ENCODE assay signal across 8 mouse cellular contexts in the genomic region with DNA sequence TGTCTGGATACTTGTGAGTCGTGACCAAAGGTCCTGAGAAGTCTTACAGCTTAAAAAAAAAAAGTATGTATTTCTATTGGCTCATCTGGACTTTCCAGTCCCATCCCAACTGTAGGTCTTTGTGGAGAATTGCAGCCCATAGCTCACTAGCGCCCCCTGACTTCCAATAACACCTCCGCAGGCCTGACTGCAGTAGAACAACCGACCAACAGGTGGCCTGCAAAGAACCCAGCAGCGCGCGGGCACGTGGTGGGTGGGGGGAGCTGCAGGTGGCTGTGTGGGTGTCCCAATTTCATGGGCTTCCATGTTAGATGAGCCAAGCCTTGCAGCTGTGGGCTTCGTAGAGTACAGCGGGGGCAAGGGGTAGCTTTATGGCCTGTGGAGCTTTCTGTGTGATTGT.
DNase-seq lines count a peak whose midpoint lies in the region; ATAC-seq and TF ChIP-seq lines count a peak whose summit lies in the region.

No protein-coding gene starts in this region.

- ATAC-seq in heart, postnatal 0 days (ENCODE audit: insufficient read depth, low read depth), result peak; percentile 30; the same call in 1 of the 2 replicates

- in situ Hi-C loops in ES-E14 (cut with MboI; ENCODE audit: low sequenced_read_pairs in 2 of 2, unreplicated experiment in 2 of 2), result loop anchor here in 1 of 2 experiments (25.0 kb wide), 1 partner anchor 525 kb away; no protein-coding TSS in a partner anchor

- H3K4me2 ChIP-seq in heart, postnatal 0 days (ENCODE audit: low read depth, low read length), result no peak overlapping the region

- no peak overlapping the region for H3K27ac ChIP-seq in ES-E14 (ENCODE audit: insufficient read depth, low read depth, low read length, poor library complexity, severe bottlenecking)
- no peak overlapping the region for H3K27ac ChIP-seq in heart, postnatal 0 days (ENCODE audit: low read depth)

- TF ChIP-seq EP300 in heart, postnatal 0 days (IDR thresholded peaks at IDR 0.05; ENCODE audit: low read depth), result no peak

- peak; percentile 92 for TF ChIP-seq CTCF in heart, postnatal 0 days (IDR thresholded peaks at IDR 0.05; ENCODE audit: low read depth)

- no peak overlapping the region for H3K9ac ChIP-seq in ES-E14 (ENCODE audit: insufficient read depth, low read depth, low read length, poor library complexity, severe bottlenecking)
- no peak overlapping the region for H3K9ac ChIP-seq in heart, postnatal 0 days (replicated peaks; ENCODE audit: low read depth, low read length)

- no peaks in the 10 kb centered on the region for H3K27me3 ChIP-seq in heart, postnatal 0 days (ENCODE audit: control insufficient read depth, insufficient read depth, low read length)

- DNase-seq in cerebellum, adult 11 months, result peak; percentile 6
- no peak for DNase-seq in cerebellum, adult 11-12 months
- peak; percentile 77 for DNase-seq in ES-E14 (ENCODE audit: low read depth, low spot score)
- DNase-seq in cerebellum, postnatal 10 days, result peak; percentile 67 to 74
- peak; percentile 24 for DNase-seq in heart, postnatal 0 days (ENCODE audit: low spot score)
- DNase-seq in layer of hippocampus, adult 9-11 months, result peak; percentile 43
- DNase-seq in lung, postnatal 36 days, result peak; percentile 88
- DNase-seq in spleen, adult 18-20 months, result peak; percentile 53 to 71

- no peaks in the 10 kb centered on the region for H3K36me3 ChIP-seq in ES-E14 (ENCODE audit: control insufficient read depth, insufficient read depth, low read length, poor library complexity, severe bottlenecking)
- H3K36me3 ChIP-seq in heart, postnatal 0 days (replicated peaks; ENCODE audit: control insufficient read depth, insufficient read depth, low read length), result no peaks in the 10 kb centered on the region

- WGBS in heart, postnatal 0 days, result 24% methylated on average over 10 of the region's 10 CpGs

- H3K9me3 ChIP-seq in ES-E14 (ENCODE audit: control insufficient read depth, insufficient read depth, low read depth, low read length), result no peaks in the 10 kb centered on the region
- H3K9me3 ChIP-seq in heart, postnatal 0 days (replicated peaks; ENCODE audit: control insufficient read depth, low read length), result no peaks in the 10 kb centered on the region

- no peak overlapping the region for H3K4me3 ChIP-seq in ES-E14 (ENCODE audit: insufficient read depth in 1 of 2, low read depth in 1 of 2, low read length in 2 of 2, poor library complexity in 1 of 2, severe bottlenecking in 1 of 2)
- no peak overlapping the region for H3K4me3 ChIP-seq in heart, postnatal 0 days (ENCODE audit: low read depth, low read length)

- H3K4me1 ChIP-seq in ES-E14 (ENCODE audit: control insufficient read depth in 2 of 2, insufficient read depth in 2 of 2, low read length in 2 of 2, poor library complexity in 1 of 2), result peaks cover 0 to 7% of the 10 kb centered on the region in 2 experiments; a peak in 1 of 4 replicates
- no peaks in the 10 kb centered on the region for H3K4me1 ChIP-seq in heart, postnatal 0 days (ENCODE audit: control insufficient read depth, insufficient read depth)

TF ChIP-seq in ES-E14, 5 proteins besides CTCF, POLR2A, EP300 and RAD21:
- no peak for TF ChIP-seq MAFK (IDR thresholded peaks at IDR 0.05; ENCODE audit: insufficient read depth, low read depth, low read length)
- TF ChIP-seq ZC3H11A (IDR thresholded peaks at IDR 0.05; ENCODE audit: borderline replicate concordance, low read depth, low read length), result peak; percentile 40; the same call in 1 of the 2 replicates
- TF ChIP-seq ZNF384 (IDR thresholded peaks at IDR 0.05; ENCODE audit: low read depth, low read length), result peak; percentile 62; the same call in 1 of the 2 replicates
